Mouse (Mus musculus) embryonic facial prominence, embryonic 14.5 days (tissue): ENCODE results near the gene Patl2. TPM values are rescaled to one million over a fixed set of nuclear protein-coding genes. Genes with fewer than 3 reads are reported as not detected.

Source experiments
- ATAC-seq: fragments of 200-750 bp; cut with Nextera tagmentation; 2 replicates; pipeline ENCODE4 v1.8.0; 2017; ENCODE audit warnings: low read depth, moderate number of reproducible peaks, moderate TSS enrichment
- DNase-seq: peaks from one replicate; pipeline ENCODE4 v3.0.0-alpha.2; 2015; ENCODE audit warnings: low spot score
- H3K27ac ChIP-seq: fragments of 300-500 bp; sonication (generic); replicated peaks from 2 replicates; pipeline ENCODE4 v1.5.1; 2014; ENCODE audit warnings: low read depth, mild to moderate bottlenecking, low read length, moderate library complexity
- H3K27me3 ChIP-seq: fragments of 300-500 bp; sonication (generic); replicated peaks from 2 replicates; pipeline ENCODE4 v1.6.1; 2014; ENCODE audit warnings: low read length; ENCODE audit not compliant: control insufficient read depth, insufficient read depth
- H3K36me3 ChIP-seq: fragments of 300-500 bp; sonication (generic); 2 replicates; pipeline ENCODE4 v1.6.1; 2014; ENCODE audit warnings: low read length, mixed read lengths; ENCODE audit not compliant: control insufficient read depth, insufficient read depth
- H3K4me1 ChIP-seq: fragments of 300-500 bp; sonication (generic); 2 replicates; pipeline ENCODE4 v1.6.1; 2014; ENCODE audit warnings: antibody characterized with exemption, low read length; ENCODE audit not compliant: control insufficient read depth, insufficient read depth
- H3K4me2 ChIP-seq: fragments of 300-500 bp; sonication (generic); 2 replicates; pipeline ENCODE4 v1.6.1; 2014; ENCODE audit warnings: low read depth, mild to moderate bottlenecking, low read length, moderate library complexity, mixed read lengths
- H3K4me3 ChIP-seq: fragments of 300-500 bp; sonication (generic); 2 replicates; pipeline ENCODE4 v1.5.1; 2014; ENCODE audit warnings: low read depth, mild to moderate bottlenecking, low read length
- H3K9ac ChIP-seq: fragments of 300-500 bp; sonication (generic); 2 replicates; pipeline ENCODE4 v1.6.1; 2014; ENCODE audit warnings: low read depth, mild to moderate bottlenecking, low read length, moderate library complexity, mixed read lengths
- H3K9me3 ChIP-seq: fragments of 300-500 bp; sonication (generic); 2 replicates; pipeline ENCODE4 v1.6.1; 2016; ENCODE audit warnings: low read length; ENCODE audit not compliant: control insufficient read depth
- WGBS: fragments of 180-500 bp; shearing (Covaris S2); extraction: QIAGEN DNeasy Blood & Tissue Kit; methylation state at CpG from one replicate; pipeline ENCODE4 v1.1.7; 2014; 5-methylcytosine and 5-hydroxymethylcytosine counted together
- polyA plus RNA-seq: library from polyadenylated mRNA; unstranded; fragments of >200 nt; fragmentation: Nextera tagmentation; extraction: Ambion mirVana; gene quantifications from 2 replicates; pipeline ENCODE4 v1.2.1, GENCODE M21; 2014

Gene Patl2
- polyA plus RNA-seq, 1 experiment from 2014 or later, result not detected

DNA sequence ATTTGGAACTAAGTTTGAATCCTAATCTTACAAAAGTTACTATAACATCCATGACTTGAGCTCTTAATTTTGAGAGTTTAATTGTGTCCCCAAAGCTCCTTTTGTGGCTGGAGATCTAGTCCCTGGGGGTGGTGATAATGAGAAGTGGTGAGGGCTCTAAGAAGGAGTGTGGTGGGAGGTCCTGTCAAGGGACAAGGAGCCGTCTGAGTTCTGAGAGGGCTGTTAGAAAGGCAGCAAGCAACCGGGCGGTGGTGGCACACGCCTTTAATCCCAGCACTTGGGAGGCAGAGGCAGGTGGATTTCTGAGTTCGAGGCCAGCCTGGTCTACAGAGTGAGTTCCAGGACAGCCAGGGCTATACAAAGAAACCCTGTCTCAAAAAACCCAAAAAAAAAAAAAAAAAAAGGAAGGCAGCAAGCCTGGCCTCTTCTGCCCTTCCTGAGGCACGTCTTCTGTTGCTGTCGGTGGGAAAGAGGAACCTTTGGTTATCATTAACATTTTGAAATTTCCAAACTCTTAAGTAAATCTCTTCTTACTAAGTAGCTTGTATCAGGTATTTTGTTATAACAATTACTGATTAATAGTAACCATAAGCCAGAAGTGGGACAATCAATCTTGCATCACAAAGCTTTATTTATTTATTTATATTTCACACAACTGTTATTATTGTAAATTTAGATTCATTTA lies 32.2 kb downstream of the Patl2 start:
- H3K9ac ChIP-seq, result no peak overlapping the region
- no peak overlapping the region for H3K4me2 ChIP-seq
- ATAC-seq (no peak), DNase-seq (no peak)
- no peak overlapping the region for H3K27ac ChIP-seq
- H3K4me3 ChIP-seq, result no peak overlapping the region
- H3K27me3 ChIP-seq, result no peaks in the 10 kb centered on the region
- 90% methylated on average over 6 of the region's 7 CpGs for WGBS
- peaks cover 10% of the 10 kb centered on the region; the same call in 1 of the 2 replicates for H3K36me3 ChIP-seq
- H3K9me3 ChIP-seq, result no peaks in the 10 kb centered on the region
- H3K4me1 ChIP-seq, result 0 out of 2 replicates have a peak, but pooled peaks cover under 1% of the 10 kb centered on the region

DNA sequence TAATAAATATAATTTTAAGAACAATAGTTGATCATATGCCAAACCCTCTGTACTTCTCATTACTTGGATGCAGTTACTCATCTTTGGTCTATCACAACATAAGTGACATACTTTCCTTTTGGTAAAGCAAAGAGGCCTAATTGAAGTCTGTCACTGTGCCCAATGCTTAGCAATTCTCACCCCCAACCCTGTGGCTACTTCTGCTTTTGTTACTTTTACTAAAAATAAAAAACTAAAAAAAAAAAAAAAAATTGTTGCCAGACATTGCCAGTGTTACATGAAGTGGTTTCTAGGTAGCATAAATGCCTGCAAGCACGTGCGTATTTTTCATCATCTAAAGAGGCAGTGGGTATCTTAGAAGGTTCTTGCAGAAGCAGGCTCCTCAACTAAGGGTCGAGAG lies 33.1 kb downstream of the Patl2 start:
- Histone ChIP-seq H3K9ac (no peak overlapping the region), H3K27me3 (no peaks in the 10 kb centered on the region), H3K4me2 (no peak overlapping the region), H3K36me3 (peaks cover 10% of the 10 kb centered on the region; the same call in 1 of the 2 replicates), H3K4me1 (0 out of 2 replicates have a peak, but pooled peaks cover 5% of the 10 kb centered on the region), H3K27ac (no peak overlapping the region), H3K4me3 (no peak overlapping the region), H3K9me3 (no peaks in the 10 kb centered on the region)
- no peak for DNase-seq
- 73% methylated on average over 3 of the region's 3 CpGs for WGBS
- ATAC-seq, result no peak

DNA sequence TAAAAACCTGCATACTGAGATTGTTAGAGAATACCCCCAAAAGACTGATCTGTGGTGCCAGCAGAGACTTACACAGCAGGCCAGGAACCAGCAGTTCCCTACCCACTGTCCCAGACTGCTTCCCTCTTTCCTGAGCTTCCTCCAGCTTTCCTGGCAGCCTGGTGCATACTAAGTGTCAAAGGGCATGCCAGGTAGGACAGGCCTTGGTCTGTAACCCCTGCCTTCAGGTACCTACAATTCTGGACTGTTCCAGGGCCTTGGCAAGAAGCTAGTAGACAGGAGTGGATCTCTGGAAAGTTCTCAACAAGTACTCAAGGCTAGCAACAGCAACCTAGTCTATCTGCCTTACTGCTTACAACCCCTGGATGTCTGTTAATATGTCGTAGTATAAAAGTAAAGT lies 34.8 kb downstream of the Patl2 start:
- ATAC-seq, result no peak
- 100% methylated on average over 1 of the region's 1 CpGs for WGBS

DNA sequence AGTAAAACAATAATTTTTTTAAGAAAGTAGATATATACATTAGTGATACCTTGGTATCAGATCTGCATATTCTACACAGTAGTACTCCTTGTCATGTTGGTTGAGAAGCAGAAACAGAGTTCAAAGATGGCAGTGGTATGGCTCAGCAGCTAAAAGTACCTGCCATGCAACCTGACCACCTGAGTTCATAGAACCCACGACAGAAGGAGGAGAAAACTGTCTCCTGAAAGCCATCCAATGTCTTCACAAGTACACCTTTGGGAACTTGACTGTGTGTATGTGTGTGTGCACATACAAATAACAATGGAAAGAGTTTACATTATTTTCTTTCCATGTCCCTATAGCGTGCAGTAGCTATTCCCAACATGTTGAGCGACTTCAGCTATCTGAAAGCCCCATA lies 36.3 kb downstream of the Patl2 start:
- Histone ChIP-seq H3K36me3 (peaks cover 10% of the 10 kb centered on the region; the same call in 1 of the 2 replicates), H3K4me2 (no peak overlapping the region), H3K27ac (no peak overlapping the region), H3K4me1 (0 out of 2 replicates have a peak, but pooled peaks cover 5% of the 10 kb centered on the region), H3K9me3 (no peaks in the 10 kb centered on the region), H3K4me3 (no peak overlapping the region), H3K27me3 (no peaks in the 10 kb centered on the region), H3K9ac (no peak overlapping the region)
- DNase-seq (no peak), ATAC-seq (no peak)
- WGBS, result 78% methylated on average over 3 of the region's 3 CpGs

More for the DNA sequence above, 34.8 kb downstream of the Patl2 start:
- DNase-seq, result no peak
- H3K9me3 ChIP-seq, result no peaks in the 10 kb centered on the region
- 0 out of 2 replicates have a peak, but pooled peaks cover 5% of the 10 kb centered on the region for H3K4me1 ChIP-seq
- no peak overlapping the region for H3K4me3 ChIP-seq
- H3K36me3 ChIP-seq, result peaks cover 10% of the 10 kb centered on the region; the same call in 1 of the 2 replicates
- H3K4me2 ChIP-seq, result no peak overlapping the region
- H3K27me3 ChIP-seq, result no peaks in the 10 kb centered on the region
- no peak overlapping the region for H3K9ac ChIP-seq
- H3K27ac ChIP-seq, result no peak overlapping the region

DNA sequence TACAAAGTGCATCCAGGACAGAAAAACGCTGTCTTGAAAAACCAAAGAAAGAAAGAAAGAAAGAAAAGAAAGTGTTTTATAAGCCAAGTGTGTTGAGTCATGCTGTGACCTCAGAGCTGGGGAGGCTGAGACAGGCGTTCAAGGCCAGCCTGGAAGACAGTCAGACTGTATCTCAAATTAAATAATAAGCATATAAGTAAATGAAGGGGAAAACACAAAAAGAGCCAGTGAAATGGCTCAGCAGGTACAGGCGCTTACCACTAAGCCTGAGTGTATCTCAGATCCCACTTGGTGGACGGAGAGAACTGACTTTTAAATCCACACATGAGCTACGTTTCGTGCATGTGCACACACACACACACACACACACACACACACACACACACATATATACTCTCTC lies 36.7 kb downstream of the Patl2 start:
- peaks cover 7% of the 10 kb centered on the region; the same call in 1 of the 2 replicates for H3K36me3 ChIP-seq
- ATAC-seq, result no peak
- H3K9ac ChIP-seq, result no peak overlapping the region
- no peak for DNase-seq
- peak overlapping the region; percentile 65 for H3K4me2 ChIP-seq
- H3K4me3 ChIP-seq, result no peak overlapping the region
- no peaks in the 10 kb centered on the region for H3K27me3 ChIP-seq
- WGBS, result 93% methylated on average over 6 of the region's 6 CpGs
- H3K4me1 ChIP-seq, result 0 out of 2 replicates have a peak, but pooled peaks cover 5% of the 10 kb centered on the region
- no peak overlapping the region for H3K27ac ChIP-seq
- H3K9me3 ChIP-seq, result no peaks in the 10 kb centered on the region

DNA sequence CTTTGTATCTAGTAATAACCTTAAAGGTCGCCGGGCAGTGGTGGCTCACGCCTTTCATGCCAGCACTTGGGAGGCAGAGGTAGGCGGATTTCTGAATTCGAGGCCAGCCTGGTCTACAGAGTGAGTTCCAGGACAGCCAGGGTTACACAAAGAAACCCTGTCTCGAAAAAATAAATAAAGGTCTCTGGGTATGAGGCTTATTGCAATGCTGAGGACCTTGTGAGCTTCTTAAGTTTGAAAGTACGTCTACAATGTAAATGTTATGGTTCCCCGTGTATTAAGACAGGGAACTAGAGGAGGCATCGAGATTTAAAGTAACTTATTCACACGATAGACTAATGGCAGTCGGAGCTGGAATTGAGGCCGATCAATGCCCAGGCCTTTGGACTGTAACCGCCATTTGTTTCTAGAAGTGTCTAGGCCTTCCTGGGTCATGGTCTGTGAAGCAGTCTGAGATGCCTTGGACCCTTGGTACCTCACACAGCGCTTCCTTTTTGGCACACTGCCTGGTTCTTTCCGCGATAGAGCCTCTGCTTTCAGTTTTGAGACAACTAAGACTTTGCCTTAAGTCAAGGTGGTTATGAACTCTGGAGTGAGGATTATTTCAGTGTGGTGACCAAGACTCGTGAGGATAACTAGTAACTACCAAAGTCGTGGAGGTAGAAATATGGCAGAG lies 37.6 kb downstream of the Patl2 start:
- H3K4me2 ChIP-seq, result peak overlapping the region; percentile 65
- H3K27me3 ChIP-seq, result no peaks in the 10 kb centered on the region
- DNase-seq, result peak; percentile 71
- H3K4me3 ChIP-seq, result peak overlapping the region; percentile 80
- H3K36me3 ChIP-seq, result 0 out of 2 replicates have a peak, but pooled peaks cover 6% of the 10 kb centered on the region
- no peaks in the 10 kb centered on the region for H3K9me3 ChIP-seq
- 0 out of 2 replicates have a peak, but pooled peaks cover 5% of the 10 kb centered on the region for H3K4me1 ChIP-seq
- no peak for ATAC-seq
- H3K27ac ChIP-seq, result peak overlapping the region; percentile 84; the same call in 1 of the 2 replicates
- 26% methylated on average over 18 of the region's 18 CpGs for WGBS
- H3K9ac ChIP-seq, result peak overlapping the region; percentile 76

DNA sequence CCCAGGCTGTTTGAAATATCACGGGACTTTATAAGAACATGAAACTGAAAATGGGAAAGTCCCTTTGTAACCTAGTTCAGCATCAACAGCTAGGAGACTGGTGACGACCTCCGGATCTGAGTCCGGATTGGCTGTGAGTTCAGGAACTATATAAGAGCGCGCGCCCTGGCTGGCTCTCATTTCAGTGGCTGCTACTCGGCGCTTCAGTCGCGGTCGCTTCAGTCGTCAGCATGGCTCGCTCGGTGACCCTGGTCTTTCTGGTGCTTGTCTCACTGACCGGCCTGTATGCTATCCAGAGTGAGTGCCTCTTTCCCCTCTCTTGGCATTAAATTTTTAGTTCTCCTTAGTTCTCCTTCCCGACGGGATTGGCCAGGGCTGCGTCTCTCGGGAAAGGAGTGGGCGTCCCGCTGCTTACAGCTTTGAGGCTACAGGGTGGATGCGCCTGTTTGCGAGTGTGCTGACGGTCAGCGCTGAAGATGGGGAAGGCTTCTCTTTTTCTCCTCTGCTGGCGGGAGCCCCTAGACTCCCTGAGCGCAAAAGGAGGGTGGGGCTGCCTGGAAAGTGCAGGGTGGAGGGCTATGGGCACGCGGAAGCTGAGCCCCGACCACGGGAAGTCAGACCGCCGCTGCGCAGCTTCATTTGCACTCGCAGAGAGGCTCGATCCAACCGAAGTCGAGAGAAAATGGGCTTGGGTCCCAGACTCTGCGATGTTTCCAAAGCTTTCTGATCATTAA lies 38.3 kb downstream of the Patl2 start, which contains the start of gene B2m:
TSS of gene B2m (plus strand) at position 179 of the 734 bp plus-strand sequence.
- H3K36me3 ChIP-seq, result 0 out of 2 replicates have a peak, but pooled peaks cover 6% of the 10 kb centered on the region
- no peaks in the 10 kb centered on the region for H3K9me3 ChIP-seq
- peak within 1 kb of the TSS; percentile 80 for H3K4me3 ChIP-seq
- H3K27ac ChIP-seq, result peak within 1 kb of the TSS; percentile 84
- ATAC-seq, result peak; percentile 98
- peak; percentile 98 for DNase-seq
- under 1% methylated on average over 40 of the region's 40 CpGs for WGBS
- H3K4me1 ChIP-seq, result 0 out of 2 replicates have a peak, but pooled peaks cover 5% of the 10 kb centered on the region
- H3K4me2 ChIP-seq, result peak within 1 kb of the TSS; percentile 65
- H3K27me3 ChIP-seq, result no peaks in the 10 kb centered on the region
- H3K9ac ChIP-seq, result peak within 1 kb of the TSS; percentile 76

DNA sequence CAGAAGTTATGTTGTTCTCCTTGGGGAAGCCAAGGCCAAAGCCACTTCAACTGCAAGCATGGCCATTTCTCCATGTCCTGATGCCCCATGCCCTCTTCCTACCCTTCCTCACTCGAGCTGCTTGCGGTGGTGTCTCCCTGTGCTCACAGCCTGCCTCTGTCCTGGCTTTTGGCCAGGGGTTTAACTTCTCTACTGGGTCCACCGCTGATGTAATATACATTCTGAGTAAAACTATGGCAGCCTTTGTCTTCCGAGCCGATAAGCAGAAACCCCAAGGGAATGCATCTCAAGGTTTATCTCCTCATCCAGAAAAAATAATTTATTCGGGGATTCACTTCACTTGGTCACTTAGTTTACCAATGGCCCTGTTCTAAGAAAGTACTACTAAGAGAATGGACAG lies 39.3 kb downstream of the Patl2 start:
- no peak overlapping the region for H3K9ac ChIP-seq
- H3K4me3 ChIP-seq, result no peak overlapping the region
- no peak overlapping the region for H3K27ac ChIP-seq
- no peak for DNase-seq
- H3K4me2 ChIP-seq, result peak overlapping the region; percentile 65; the same call in 1 of the 2 replicates
- H3K27me3 ChIP-seq, result no peaks in the 10 kb centered on the region
- 0 out of 2 replicates have a peak, but pooled peaks cover 5% of the 10 kb centered on the region for H3K4me1 ChIP-seq
- 72% methylated on average over 6 of the region's 6 CpGs for WGBS
- no peak for ATAC-seq
- no peaks in the 10 kb centered on the region for H3K9me3 ChIP-seq
- H3K36me3 ChIP-seq, result 0 out of 2 replicates have a peak, but pooled peaks cover 2% of the 10 kb centered on the region
